Mouse (Mus musculus) intestine, embryonic 14.5 days (tissue): ENCODE measurements at regions not wholly inside any gene's neighbourhood (a gene's known extent, or its start where the extent isn't known, plus 50 kb on each side); places are given as distances from the start of the nearest gene placed in this dataset.
A peak's percentile ranks its signal among the peaks of the same experiment; 100 is the strongest.

Experiments
- ATAC-seq: fragments of 200-750 bp; cut with Nextera tagmentation; replicated peaks from 2 replicates; pipeline ENCODE4 v1.8.0; 2017; ENCODE audit warnings: low read depth, moderate number of reproducible peaks, moderate TSS enrichment, moderate library complexity; ENCODE audit not compliant: low FRiP score, low TSS enrichment
- DNase-seq: peaks from one replicate; pipeline ENCODE4 v3.0.0-alpha.2; 2018; ENCODE audit warnings: low spot score
- H3K27ac ChIP-seq: fragments of 300-500 bp; sonication (generic); 2 replicates; pipeline ENCODE4 v1.5.1; 2014; ENCODE audit warnings: low read depth, mild to moderate bottlenecking, control low read depth
- H3K27me3 ChIP-seq: fragments of 300-500 bp; sonication (generic); replicated peaks from 2 replicates; pipeline ENCODE4 v1.6.1; 2014; ENCODE audit warnings: low read length, control low read depth; ENCODE audit not compliant: control insufficient read depth, insufficient read depth
- H3K36me3 ChIP-seq: fragments of 300-500 bp; sonication (generic); 2 replicates; pipeline ENCODE4 v1.6.1; 2014; ENCODE audit warnings: low read length, control low read depth; ENCODE audit not compliant: control insufficient read depth, insufficient read depth
- H3K4me1 ChIP-seq: fragments of 300-500 bp; sonication (generic); replicated peaks from 2 replicates; pipeline ENCODE4 v1.6.1; 2014; ENCODE audit warnings: low read length, control low read depth, mixed read lengths; ENCODE audit not compliant: control insufficient read depth, insufficient read depth
- H3K4me2 ChIP-seq: fragments of 300-500 bp; sonication (generic); 2 replicates; pipeline ENCODE4 v1.6.1; 2014; ENCODE audit warnings: low read length
- H3K4me3 ChIP-seq: fragments of 300-500 bp; sonication (generic); 2 replicates; pipeline ENCODE4 v1.5.1; 2014; ENCODE audit warnings: low read depth, low read length, control low read depth, mixed read lengths
- H3K9ac ChIP-seq: fragments of 300-500 bp; sonication (generic); 2 replicates; pipeline ENCODE4 v1.6.1; 2014; ENCODE audit warnings: mild to moderate bottlenecking, low read length
- H3K9me3 ChIP-seq: fragments of 300-500 bp; sonication (generic); 2 replicates; pipeline ENCODE4 v1.6.1; 2016; ENCODE audit warnings: low read length, control low read depth; ENCODE audit not compliant: control insufficient read depth
- WGBS: fragments of 180-500 bp; shearing (Covaris S2); extraction: QIAGEN DNeasy Blood & Tissue Kit; methylation state at CpG from one replicate; pipeline ENCODE4 v1.1.7; 2014; 5-methylcytosine and 5-hydroxymethylcytosine counted together

DNA sequence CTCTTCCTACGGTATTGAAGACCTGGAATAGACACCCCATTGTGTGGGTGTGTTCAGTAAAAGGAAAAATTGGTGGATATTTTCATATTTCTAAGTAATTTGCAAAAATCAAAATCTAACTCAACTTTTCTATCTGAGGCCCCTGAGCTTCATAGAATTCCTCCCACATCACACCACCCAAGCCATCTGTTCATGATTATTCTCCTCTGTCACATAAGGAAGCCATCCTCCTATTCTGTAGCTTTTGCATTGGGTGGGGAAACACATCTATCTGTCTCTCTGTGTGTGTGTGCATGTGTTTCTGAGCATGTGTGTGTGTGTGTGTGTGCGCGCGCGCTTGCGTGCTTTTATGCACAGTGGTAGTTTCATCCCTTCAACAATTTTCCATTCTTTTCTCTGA is 954.0 kb downstream of the A830018L16Rik start:
- Histone ChIP-seq H3K36me3 (no peaks in the 10 kb centered on the region), H3K9ac (no peak overlapping the region), H3K27ac (no peak overlapping the region), H3K4me1 (no peaks in the 10 kb centered on the region), H3K27me3 (no peaks in the 10 kb centered on the region), H3K4me3 (no peak overlapping the region), H3K9me3 (no peaks in the 10 kb centered on the region), H3K4me2 (no peak overlapping the region)
- DNase-seq (no peak), ATAC-seq (no peak)
- WGBS: 95% methylated on average over 6 of the region's 6 CpGs

DNA sequence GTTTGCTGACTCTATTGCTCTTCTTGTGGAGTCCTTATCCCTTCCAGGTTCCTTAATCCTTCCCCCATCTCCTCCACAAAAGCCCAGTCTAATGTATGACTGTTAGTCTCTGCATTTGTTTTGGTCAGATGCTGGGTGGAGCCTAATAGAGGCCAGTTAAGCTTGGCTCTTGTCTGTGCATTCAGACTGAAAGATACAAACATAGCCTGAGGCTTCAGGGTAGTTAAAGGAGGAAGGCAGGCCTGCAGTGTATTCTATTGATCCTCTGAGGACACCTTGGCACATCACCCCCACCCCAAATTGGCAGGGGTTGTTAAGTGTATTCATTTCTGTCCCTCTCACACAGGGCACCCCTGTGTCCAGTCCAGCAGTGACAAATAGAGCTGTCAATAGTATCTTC is 959.1 kb downstream of the A830018L16Rik start:
- Histone ChIP-seq H3K4me2 (no peak overlapping the region), H3K27me3 (no peaks in the 10 kb centered on the region), H3K4me1 (no peaks in the 10 kb centered on the region), H3K4me3 (no peak overlapping the region), H3K9me3 (no peaks in the 10 kb centered on the region), H3K27ac (no peak overlapping the region), H3K36me3 (no peaks in the 10 kb centered on the region), H3K9ac (no peak overlapping the region)
- DNase-seq: no peak
- ATAC-seq: no peak

DNA sequence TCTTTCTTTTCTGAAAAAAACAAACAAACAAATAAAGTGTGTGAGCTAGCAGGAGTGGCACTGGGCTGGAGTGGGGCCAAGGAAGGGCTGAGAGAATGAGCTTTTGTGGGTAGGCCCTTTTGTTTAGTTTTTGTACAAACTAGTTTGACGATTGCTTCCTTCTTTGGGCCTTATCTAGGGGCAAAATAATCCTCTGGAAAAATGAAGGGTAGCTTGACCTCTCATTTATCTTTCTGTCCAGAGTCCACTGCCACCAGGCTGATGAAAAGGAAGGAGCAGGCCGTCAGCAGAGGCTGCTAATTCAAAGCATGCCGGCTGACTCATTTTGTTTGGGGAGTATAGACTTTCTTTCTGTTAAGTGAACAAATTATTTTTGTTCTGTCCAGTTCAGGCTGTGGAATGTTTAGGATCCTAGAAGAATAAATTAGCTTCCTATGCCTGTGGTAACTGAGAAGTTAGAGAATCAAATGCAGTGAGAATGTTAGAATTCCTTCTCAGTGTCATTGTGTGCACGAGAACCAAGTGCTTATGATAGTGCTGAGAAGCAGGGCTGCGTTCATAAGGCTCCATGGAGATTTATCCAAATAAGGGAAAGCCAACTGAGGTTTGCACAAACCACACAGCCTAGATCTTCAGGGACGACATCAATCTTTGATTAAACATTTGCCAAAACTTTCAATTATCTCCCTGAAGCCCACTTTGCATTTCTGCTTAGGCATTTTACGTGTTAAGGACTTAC is 984.4 kb downstream of the A830018L16Rik start:
- H3K36me3 ChIP-seq: no peaks in the 10 kb centered on the region
- peak overlapping the region; percentile 6; the same call in 1 of the 2 replicates for H3K4me2 ChIP-seq
- peaks cover 12% of the 10 kb centered on the region for H3K4me1 ChIP-seq
- DNase-seq: peak; percentile 54
- H3K9ac ChIP-seq: 0 out of 2 replicates have a peak overlapping the region, but pooled peaks have one; percentile 7
- no peak overlapping the region for H3K4me3 ChIP-seq
- no peak; the same call in 1 of the 2 replicates for ATAC-seq
- H3K27me3 ChIP-seq: no peaks in the 10 kb centered on the region
- H3K27ac ChIP-seq: peak overlapping the region; percentile 85
- WGBS: 11% methylated on average over 7 of the region's 7 CpGs
- H3K9me3 ChIP-seq: no peaks in the 10 kb centered on the region

DNA sequence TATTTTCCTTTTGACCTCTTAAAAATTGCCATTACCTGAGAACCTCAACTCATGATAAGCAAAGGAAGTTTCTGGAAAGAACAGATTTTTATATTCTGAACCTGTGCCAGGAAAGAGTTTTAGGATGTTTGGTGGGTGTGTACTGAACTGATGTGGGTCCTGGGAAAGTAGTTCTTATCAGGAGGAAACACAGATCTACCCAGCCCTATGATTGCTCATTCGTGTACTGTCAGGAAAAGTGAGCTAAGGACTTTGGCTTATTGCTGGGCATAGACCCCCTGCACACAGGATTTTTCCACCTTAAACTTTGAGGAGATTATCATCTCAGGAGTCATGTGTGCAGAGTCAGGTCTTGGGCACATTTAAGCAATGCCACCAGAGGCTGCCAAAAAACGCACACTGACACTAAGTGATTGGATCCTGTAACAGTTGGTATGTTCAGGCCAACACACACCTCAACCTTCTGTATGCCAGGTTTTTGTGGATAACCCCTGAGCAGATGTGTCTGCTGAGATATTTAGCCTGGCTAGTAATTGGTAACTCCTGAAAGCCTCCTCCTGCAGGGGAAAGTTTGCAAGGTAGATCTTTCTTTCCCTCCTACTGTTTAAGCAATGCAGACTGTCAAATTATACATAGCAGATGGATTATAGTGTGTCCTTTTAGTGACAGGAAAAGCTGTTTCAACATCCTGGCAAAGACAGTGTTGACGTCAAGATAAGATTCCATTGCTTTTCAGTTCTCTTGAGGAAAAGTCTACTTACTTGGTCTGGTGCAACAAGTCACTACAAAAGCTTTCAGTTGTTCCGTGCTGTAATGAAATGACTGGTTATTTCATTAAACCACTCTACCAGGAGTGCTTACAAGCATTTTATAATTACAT is 991.7 kb downstream of the A830018L16Rik start:
- ATAC-seq (no peak), DNase-seq (no peak)
- H3K36me3 ChIP-seq: no peaks in the 10 kb centered on the region
- no peak overlapping the region for H3K4me3 ChIP-seq
- H3K27me3 ChIP-seq: no peaks in the 10 kb centered on the region
- no peak overlapping the region for H3K4me2 ChIP-seq
- WGBS: 61% methylated on average over 4 of the region's 4 CpGs
- H3K27ac ChIP-seq: no peak overlapping the region
- no peaks in the 10 kb centered on the region for H3K9me3 ChIP-seq
- no peak overlapping the region for H3K9ac ChIP-seq
- no peaks in the 10 kb centered on the region for H3K4me1 ChIP-seq

DNA sequence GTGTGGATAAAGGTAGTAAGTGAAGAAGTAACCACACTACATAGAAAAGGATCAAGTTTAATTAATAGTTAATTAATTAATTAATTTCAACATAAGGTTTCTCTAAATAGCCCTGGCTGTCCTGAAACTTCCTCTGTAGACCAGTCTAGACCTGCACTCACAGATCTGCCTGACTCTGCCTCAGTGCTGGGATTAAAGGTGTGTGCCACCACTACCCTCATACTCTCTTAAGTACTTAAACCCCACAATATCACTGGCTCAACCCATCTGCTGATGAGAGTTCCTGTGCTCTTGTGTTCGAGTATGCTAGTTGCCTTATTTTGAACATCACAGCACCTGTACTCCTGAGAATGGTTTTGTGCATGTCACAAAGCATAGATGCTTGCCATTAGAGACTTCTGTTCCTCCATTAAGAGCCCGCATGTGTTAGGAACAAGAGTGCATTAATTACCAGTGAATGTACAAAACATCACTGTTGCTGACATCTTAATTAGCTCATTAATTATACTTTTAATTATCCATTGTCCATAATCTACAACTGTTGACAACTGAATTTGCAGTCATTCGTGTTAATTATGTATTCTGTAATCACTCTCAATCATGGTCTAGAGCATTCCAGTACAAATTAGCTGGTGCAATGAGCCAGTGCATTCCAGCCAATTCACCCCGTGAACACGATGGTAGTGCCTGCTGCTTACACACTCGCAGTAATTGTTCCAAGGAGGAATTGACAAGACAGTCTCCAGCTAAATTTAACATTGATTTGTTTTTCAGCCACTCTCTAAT is 996.0 kb downstream of the A830018L16Rik start:
- DNase-seq (no peak), ATAC-seq (no peak)
- no peak overlapping the region for H3K9ac ChIP-seq
- H3K9me3 ChIP-seq: no peaks in the 10 kb centered on the region
- WGBS: 83% methylated on average over 6 of the region's 6 CpGs
- H3K27me3 ChIP-seq: no peaks in the 10 kb centered on the region
- H3K36me3 ChIP-seq: no peaks in the 10 kb centered on the region
- H3K4me2 ChIP-seq: no peak overlapping the region
- H3K27ac ChIP-seq: no peak overlapping the region
- H3K4me1 ChIP-seq: no peaks in the 10 kb centered on the region
- no peak overlapping the region for H3K4me3 ChIP-seq

DNA sequence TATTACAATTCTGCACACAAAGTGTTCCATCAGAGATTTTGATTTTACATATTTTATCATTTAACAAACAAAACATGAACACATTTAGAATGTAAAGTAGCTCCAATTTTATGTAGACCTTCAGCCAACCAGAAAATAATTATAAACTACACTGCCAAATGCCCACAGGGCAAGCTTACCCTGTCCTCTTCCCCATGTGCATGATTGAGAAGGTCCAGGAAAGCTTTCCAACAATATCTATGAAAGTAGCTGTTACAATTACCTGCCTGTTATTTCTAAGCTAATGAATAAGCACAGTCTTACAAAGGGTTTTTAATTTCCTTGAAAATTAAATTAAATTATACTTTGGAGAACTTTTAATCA is 996.6 kb downstream of the A830018L16Rik start:
- Histone ChIP-seq H3K27ac (no peak overlapping the region), H3K4me2 (no peak overlapping the region), H3K36me3 (no peaks in the 10 kb centered on the region), H3K4me3 (no peak overlapping the region), H3K4me1 (no peaks in the 10 kb centered on the region), H3K9ac (no peak overlapping the region), H3K9me3 (no peaks in the 10 kb centered on the region), H3K27me3 (no peaks in the 10 kb centered on the region)
- ATAC-seq (no peak), DNase-seq (no peak)

DNA sequence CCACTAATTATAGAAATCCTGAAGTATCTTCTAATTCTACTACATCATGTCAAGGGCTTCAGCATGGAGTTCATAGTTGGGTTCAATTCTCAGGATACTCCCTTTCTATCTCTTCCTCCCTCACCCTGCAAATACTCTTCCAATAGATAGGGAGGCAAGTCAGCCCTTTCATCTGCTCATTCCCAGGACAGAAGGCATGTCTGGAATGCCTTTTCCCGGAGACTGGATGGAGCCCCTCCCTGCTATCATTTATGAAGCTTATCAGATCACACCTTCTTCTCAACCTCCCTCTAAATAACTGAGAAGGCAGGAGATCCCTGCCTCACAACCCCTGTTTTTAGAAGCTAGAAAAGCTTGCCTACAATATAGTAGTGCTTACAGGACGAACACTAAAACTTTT is 1010.6 kb downstream of the A830018L16Rik start:
- ATAC-seq (no peak), DNase-seq (no peak)
- no peak overlapping the region for H3K9ac ChIP-seq
- no peak overlapping the region for H3K4me2 ChIP-seq
- no peak overlapping the region for H3K4me3 ChIP-seq
- no peaks in the 10 kb centered on the region for H3K36me3 ChIP-seq
- no peaks in the 10 kb centered on the region for H3K4me1 ChIP-seq
- H3K27me3 ChIP-seq: no peaks in the 10 kb centered on the region
- WGBS: 41% methylated on average over 2 of the region's 2 CpGs
- no peaks in the 10 kb centered on the region for H3K9me3 ChIP-seq
- no peak overlapping the region for H3K27ac ChIP-seq

DNA sequence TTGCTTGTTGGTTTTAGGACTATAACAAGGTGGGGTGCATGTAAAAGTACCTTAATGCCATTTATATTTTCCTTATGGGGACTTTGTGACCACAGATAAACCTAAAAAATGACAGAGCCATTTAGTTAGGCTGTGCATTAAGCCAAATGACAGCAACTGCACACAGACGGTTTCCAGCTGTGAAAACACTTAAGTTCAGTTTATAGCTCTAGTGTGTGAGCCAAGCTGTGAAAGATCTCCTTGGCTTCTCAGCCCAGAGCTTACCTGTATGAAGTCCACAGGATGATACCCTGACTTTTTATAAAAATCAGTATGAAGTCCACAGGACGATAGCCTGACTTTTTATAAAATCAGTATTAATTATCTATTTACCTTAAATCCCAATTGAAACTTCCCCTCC is 1024.0 kb downstream of the A830018L16Rik start:
- Histone ChIP-seq H3K4me3 (no peak overlapping the region), H3K9ac (no peak overlapping the region), H3K27me3 (no peaks in the 10 kb centered on the region), H3K27ac (no peak overlapping the region), H3K4me2 (no peak overlapping the region), H3K36me3 (no peaks in the 10 kb centered on the region), H3K4me1 (no peaks in the 10 kb centered on the region), H3K9me3 (no peaks in the 10 kb centered on the region)
- WGBS: 44% methylated on average over 2 of the region's 2 CpGs
- ATAC-seq (no peak), DNase-seq (no peak)
